Mouse (Mus musculus) lung, embryonic 15.5 days (tissue): ENCODE data around the gene 4930579F01Rik. TPM values are rescaled to one million over a fixed set of nuclear protein-coding genes. Genes with fewer than 3 reads are reported as not detected.

Experiments used
- ATAC-seq: fragments of 200-750 bp; cut with Nextera tagmentation; 2 replicates; pipeline ENCODE4 v1.8.0; 2017; ENCODE audit warnings: moderate number of reproducible peaks, borderline replicate concordance; ENCODE audit not compliant: low FRiP score, low TSS enrichment; ENCODE audit errors: extremely low read depth
- H3K27ac ChIP-seq: fragments of 300-500 bp; sonication (generic); 2 replicates; pipeline ENCODE4 v1.5.1; 2015; ENCODE audit warnings: moderate library complexity, mild to moderate bottlenecking, inconsistent platforms
- H3K27me3 ChIP-seq: fragments of 300-500 bp; sonication (generic); 2 replicates; pipeline ENCODE4 v1.6.1; 2015; ENCODE audit warnings: inconsistent platforms
- H3K36me3 ChIP-seq: fragments of 300-500 bp; sonication (generic); 2 replicates; pipeline ENCODE4 v1.6.1; 2015; ENCODE audit warnings: inconsistent platforms
- H3K4me1 ChIP-seq: fragments of 300-500 bp; sonication (generic); 2 replicates; pipeline ENCODE4 v1.6.1; 2015; ENCODE audit warnings: inconsistent platforms
- H3K4me2 ChIP-seq: fragments of 300-500 bp; sonication (generic); 2 replicates; pipeline ENCODE4 v1.6.1; 2015; ENCODE audit warnings: inconsistent platforms, mild to moderate bottlenecking, moderate library complexity
- H3K4me3 ChIP-seq: fragments of 300-500 bp; sonication (generic); 2 replicates; pipeline ENCODE4 v1.5.1; 2015; ENCODE audit warnings: mild to moderate bottlenecking, inconsistent platforms
- H3K9ac ChIP-seq: fragments of 300-500 bp; sonication (generic); 2 replicates; pipeline ENCODE4 v1.6.1; 2015; ENCODE audit warnings: inconsistent platforms
- H3K9me3 ChIP-seq: fragments of 300-500 bp; sonication (generic); 2 replicates; pipeline ENCODE4 v1.6.1; 2016; ENCODE audit warnings: inconsistent platforms
- WGBS: fragments of 180-500 bp; shearing (Covaris S2); methylation state at CpG from one replicate; pipeline ENCODE4 v1.1.7; 2015; 5-methylcytosine and 5-hydroxymethylcytosine counted together
- polyA plus RNA-seq: library from polyadenylated mRNA; unstranded; fragments of >200 nt; fragmentation: Nextera tagmentation; extraction: Ambion mirVana; gene quantifications from 2 replicates; pipeline ENCODE4 v1.2.1, GENCODE M21; 2015

4930579F01Rik gene
- polyA plus RNA-seq, 1 experiment from 2014 or later = 0.21 TPM

DNA sequence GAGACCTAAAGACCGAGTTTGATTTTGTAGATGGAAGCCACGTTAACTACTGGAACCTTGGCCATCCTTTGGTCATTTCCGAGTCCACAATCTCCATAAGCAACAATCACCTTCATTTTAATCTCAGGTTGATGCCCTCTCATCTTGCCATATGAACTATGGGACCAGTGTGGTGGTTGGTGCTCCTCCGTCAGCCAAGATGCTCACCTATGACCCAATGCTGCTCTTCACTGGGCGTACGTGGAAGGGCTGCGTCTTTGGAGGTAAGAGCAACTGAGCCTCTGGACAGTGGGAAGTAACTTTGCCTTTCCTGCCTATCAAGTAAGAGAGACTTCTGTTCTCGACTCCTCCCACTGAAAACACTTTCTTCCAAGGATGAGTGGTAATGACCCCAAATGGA lies 34.2 kb upstream of the 4930579F01Rik start:
- Histone ChIP-seq H3K4me1 (no peaks in the 10 kb centered on the region; the same call in 1 of the 2 replicates), H3K9ac (no peak overlapping the region), H3K27me3 (no peaks in the 10 kb centered on the region), H3K4me2 (no peak overlapping the region), H3K4me3 (no peak overlapping the region), H3K9me3 (no peaks in the 10 kb centered on the region), H3K27ac (no peak overlapping the region), H3K36me3 (no peaks in the 10 kb centered on the region)
- 91% methylated on average over 8 of the region's 8 CpGs for WGBS
- ATAC-seq = no peak

DNA sequence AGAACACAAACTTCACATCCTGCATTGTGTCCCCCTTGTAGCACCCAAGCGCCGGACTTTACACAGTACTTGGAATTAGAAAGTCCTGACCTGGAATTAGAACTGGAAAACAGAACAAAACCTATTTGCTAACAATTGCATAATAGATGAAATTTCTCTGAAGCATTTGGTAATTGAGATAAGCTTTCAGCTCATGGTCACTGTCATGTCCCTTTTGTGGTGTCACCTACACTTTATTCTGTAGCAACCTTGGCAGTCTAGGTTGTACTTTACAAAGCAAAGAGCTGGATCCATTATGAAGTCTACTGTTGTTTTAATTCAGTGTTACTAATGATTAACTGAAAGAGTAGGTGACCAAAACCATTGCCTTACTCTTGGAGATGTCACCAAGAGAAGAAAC lies 33.5 kb upstream of the 4930579F01Rik start:
- Histone ChIP-seq H3K4me2 (no peak overlapping the region), H3K4me3 (no peak overlapping the region), H3K4me1 (no peaks in the 10 kb centered on the region; the same call in 1 of the 2 replicates), H3K36me3 (no peaks in the 10 kb centered on the region), H3K27ac (no peak overlapping the region), H3K9me3 (no peaks in the 10 kb centered on the region), H3K27me3 (no peaks in the 10 kb centered on the region), H3K9ac (no peak overlapping the region)
- 87% methylated on average over 2 of the region's 2 CpGs for WGBS
- ATAC-seq = no peak

DNA sequence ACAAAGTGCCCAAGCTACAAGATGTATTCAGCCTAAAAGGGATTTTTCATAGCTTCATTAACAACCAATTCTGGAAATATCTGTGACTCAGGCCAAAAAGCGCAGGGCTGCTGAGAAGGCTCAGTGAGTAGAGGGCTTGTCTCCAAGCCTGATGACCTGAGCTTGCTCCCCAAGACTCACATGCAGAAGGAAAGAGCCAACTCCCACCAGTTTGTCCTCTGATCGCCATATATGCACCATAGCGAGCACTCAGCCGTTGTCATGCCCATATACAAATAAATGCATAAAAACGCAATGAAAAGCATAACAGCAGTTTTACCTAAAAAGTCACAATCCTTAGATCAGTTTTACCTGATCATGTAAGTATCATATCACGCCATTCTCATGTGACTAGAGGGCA lies 32.9 kb upstream of the 4930579F01Rik start:
- Histone ChIP-seq H3K27ac (no peak overlapping the region), H3K4me2 (no peak overlapping the region), H3K4me3 (no peak overlapping the region), H3K9me3 (no peaks in the 10 kb centered on the region), H3K4me1 (no peaks in the 10 kb centered on the region; the same call in 1 of the 2 replicates), H3K27me3 (no peaks in the 10 kb centered on the region), H3K36me3 (no peaks in the 10 kb centered on the region), H3K9ac (no peak overlapping the region)
- no peak for ATAC-seq
- WGBS = 91% methylated on average over 6 of the region's 6 CpGs

DNA sequence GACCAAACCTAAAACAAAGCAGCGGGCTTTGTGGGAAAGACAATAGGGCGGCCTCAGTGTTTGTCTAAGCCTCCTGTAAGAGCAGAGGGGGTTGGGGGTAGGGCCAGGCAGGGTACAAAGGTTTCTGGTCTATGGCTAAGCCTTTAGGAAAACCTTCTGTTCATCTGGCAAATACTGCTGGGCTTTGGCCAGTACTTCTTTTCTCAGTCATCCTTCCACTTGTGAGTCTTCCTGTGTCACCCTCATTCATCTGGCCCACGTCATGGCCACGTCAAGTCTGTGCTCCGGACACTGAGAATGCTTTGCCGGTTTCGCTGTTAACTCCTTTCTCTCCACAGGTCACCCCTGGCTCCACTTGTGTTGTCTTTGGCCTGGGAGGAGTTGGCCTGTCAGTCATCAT lies 32.2 kb upstream of the 4930579F01Rik start:
- H3K9me3 ChIP-seq = no peaks in the 10 kb centered on the region
- H3K27ac ChIP-seq = no peak overlapping the region
- no peak overlapping the region for H3K9ac ChIP-seq
- ATAC-seq = 0 out of 2 replicates have a peak, but pooled peaks have one; percentile 33
- H3K27me3 ChIP-seq = no peaks in the 10 kb centered on the region
- no peak overlapping the region for H3K4me3 ChIP-seq
- no peaks in the 10 kb centered on the region for H3K36me3 ChIP-seq
- H3K4me2 ChIP-seq = no peak overlapping the region
- H3K4me1 ChIP-seq = no peaks in the 10 kb centered on the region; the same call in 1 of the 2 replicates
- 34% methylated on average over 7 of the region's 7 CpGs for WGBS

DNA sequence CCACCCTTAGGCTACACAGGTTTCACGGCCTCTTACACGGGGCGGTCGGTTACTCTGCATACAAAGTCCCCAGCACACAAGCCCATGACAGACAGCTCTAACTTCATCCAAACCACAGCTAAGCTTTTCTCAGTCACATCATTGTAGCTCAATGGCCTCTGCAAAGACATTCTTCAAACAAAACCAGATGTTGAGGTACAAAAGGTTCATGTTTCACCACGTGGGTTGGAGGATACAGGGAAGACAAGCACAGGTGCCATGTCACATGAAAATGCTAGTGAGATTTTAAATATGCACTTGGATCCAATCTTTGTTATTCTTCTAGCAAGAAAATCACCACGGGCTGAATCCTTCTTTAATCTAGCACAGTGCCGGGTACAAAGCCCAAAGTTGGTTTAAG lies 31.7 kb upstream of the 4930579F01Rik start:
- H3K36me3 ChIP-seq = no peaks in the 10 kb centered on the region
- no peaks in the 10 kb centered on the region for H3K9me3 ChIP-seq
- H3K27me3 ChIP-seq = no peaks in the 10 kb centered on the region
- no peak overlapping the region; the same call in 1 of the 2 replicates for H3K27ac ChIP-seq
- H3K4me3 ChIP-seq = no peak overlapping the region
- WGBS = 78% methylated on average over 7 of the region's 7 CpGs
- H3K4me2 ChIP-seq = no peak overlapping the region
- no peak for ATAC-seq
- H3K4me1 ChIP-seq = no peaks in the 10 kb centered on the region; the same call in 1 of the 2 replicates
- no peak overlapping the region for H3K9ac ChIP-seq

DNA sequence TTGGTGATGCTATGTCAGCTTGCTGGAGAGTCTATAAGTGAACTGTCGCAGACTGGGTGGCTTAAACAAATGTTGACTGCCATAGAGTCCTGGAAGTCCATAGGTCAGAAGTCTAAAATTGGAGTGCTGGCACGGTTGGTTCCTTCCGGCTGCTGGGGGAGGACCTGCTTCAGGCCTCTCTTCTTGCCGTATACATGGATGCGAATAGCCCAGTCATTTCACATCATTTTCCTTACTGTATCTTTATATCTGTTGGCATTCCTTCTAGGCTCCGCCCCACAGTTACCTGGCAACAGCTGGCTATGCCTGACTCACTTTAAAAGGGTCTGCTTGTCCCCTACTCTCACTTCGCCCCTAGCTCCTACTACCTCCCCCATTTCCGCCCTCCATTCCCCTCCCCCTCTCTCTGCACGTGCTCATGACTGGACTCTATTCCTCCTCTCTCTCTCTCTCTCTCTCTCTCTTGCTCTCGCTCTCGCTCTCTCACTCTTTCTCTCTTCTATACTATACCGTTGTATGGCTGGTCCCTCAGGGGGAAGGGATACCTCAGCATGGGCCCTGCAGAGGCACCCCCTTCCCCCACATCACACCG lies 30.8 kb upstream of the 4930579F01Rik start:
- H3K9ac ChIP-seq = no peak overlapping the region
- H3K4me2 ChIP-seq = no peak overlapping the region
- no peak for ATAC-seq
- H3K36me3 ChIP-seq = no peaks in the 10 kb centered on the region
- H3K27me3 ChIP-seq = no peaks in the 10 kb centered on the region
- H3K4me3 ChIP-seq = no peak overlapping the region
- no peaks in the 10 kb centered on the region for H3K9me3 ChIP-seq
- no peaks in the 10 kb centered on the region; the same call in 1 of the 2 replicates for H3K4me1 ChIP-seq
- WGBS = 78% methylated on average over 13 of the region's 13 CpGs
- H3K27ac ChIP-seq = no peak overlapping the region

DNA sequence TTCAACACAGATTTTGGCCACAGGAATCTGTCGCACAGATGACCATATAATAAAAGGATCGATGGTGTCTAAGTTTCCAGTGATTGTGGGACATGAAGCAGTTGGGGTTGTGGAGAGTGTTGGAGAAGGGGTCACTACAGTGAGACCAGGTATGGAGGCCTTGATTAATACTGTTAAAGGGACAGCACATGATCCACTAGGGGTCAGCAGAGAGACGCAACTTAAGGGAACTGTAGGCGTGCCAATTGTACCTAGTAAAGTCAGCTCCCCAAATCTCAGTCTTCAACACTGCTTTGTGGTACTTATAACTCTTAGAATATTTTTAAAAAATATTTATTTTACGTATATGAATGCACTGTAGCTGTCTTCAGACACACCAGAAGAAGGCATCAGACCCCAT lies 29.3 kb upstream of the 4930579F01Rik start:
- H3K9me3 ChIP-seq = no peaks in the 10 kb centered on the region
- 60% methylated on average over 5 of the region's 5 CpGs for WGBS
- peak; percentile 67; the same call in 1 of the 2 replicates for ATAC-seq

DNA sequence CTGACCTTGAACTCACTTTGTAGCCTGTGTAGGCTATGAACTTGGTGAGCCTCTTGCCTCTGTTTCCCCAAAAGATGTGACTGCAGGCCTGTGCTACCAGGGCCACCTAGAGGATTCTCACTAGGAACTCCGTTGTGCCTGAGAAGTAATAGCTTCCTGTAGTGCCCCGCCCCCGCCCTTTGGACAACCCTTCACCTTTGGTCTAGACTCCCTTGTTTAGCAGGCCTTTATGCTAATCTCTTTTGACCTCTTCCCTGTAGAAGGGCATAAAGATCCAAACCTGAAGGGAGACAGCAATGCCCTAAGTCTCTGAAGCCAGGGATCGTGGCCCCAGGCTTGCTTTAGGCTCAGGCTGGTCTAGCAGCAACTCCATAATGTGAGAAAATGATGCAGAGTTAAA lies 28.9 kb upstream of the 4930579F01Rik start:
- H3K27me3 ChIP-seq = no peaks in the 10 kb centered on the region
- no peak for ATAC-seq

More for the DNA sequence above, 29.3 kb upstream of the 4930579F01Rik start:
- Histone ChIP-seq H3K4me3 (no peak overlapping the region), H3K27me3 (no peaks in the 10 kb centered on the region), H3K36me3 (no peaks in the 10 kb centered on the region), H3K4me2 (no peak overlapping the region), H3K9ac (no peak overlapping the region), H3K4me1 (no peaks in the 10 kb centered on the region; the same call in 1 of the 2 replicates), H3K27ac (no peak overlapping the region)

DNA sequence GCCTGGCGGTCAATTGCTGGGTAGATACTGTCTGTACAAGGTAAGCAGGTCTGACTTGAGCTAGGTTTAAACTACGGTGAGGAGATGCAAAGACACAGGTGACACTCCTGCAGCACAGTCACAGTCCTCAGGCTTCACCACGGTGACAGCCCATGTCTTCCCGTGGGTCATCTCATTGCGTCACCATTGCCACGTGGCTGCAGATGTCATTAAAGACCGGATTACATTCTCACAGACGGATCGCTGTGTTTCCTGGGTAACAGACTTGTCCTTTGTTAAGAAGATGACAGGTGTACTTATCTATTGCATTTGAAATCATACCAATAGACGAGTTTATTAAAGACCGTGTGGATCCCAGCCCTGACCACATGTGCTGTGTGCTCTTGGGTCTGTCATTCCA lies 27.5 kb upstream of the 4930579F01Rik start:
- H3K27me3 ChIP-seq = no peaks in the 10 kb centered on the region
- WGBS = 85% methylated on average over 11 of the region's 11 CpGs
- H3K9me3 ChIP-seq = no peaks in the 10 kb centered on the region
- ATAC-seq = no peak
- H3K4me1 ChIP-seq = no peaks in the 10 kb centered on the region; the same call in 1 of the 2 replicates
- no peaks in the 10 kb centered on the region for H3K36me3 ChIP-seq
- no peak overlapping the region for H3K27ac ChIP-seq
- H3K9ac ChIP-seq = no peak overlapping the region
- no peak overlapping the region for H3K4me2 ChIP-seq
- no peak overlapping the region for H3K4me3 ChIP-seq

More for the DNA sequence above, 28.9 kb upstream of the 4930579F01Rik start:
- Histone ChIP-seq H3K9ac (no peak overlapping the region), H3K27ac (no peak overlapping the region), H3K4me1 (no peaks in the 10 kb centered on the region; the same call in 1 of the 2 replicates), H3K36me3 (no peaks in the 10 kb centered on the region), H3K9me3 (no peaks in the 10 kb centered on the region), H3K4me2 (no peak overlapping the region), H3K4me3 (no peak overlapping the region)
- 63% methylated on average over 4 of the region's 4 CpGs for WGBS

DNA sequence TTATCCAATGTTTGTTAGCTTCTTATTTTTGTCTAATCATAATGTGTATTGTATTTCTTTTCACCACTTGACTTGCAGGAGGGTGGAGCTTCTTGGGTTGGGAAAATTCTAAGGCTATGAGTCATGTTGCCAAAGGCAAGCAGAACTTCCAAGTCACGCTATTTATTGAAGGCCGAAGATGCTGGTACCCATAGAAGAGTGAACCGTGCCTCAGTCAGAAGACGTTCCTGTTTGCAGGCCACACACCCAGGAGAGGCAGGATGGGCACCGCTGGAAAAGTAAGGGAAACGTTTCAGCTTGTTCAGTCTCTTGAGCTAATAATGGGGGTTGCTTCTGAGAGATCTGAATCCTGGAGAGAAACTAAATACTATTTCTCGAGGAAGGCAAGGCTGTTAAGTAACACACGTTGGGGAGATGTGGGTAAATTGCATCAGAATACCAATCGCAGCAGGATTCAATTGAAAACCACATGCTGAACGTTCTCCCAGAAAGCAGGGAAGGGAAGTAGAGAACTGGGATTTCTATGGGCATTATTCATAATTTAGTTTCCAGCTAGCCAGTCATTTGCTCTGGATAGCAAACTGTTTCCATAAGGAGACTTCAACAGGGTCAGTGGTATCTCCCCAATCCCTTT lies 24.1 kb upstream of the 4930579F01Rik start, which contains the start of gene Adh7:
TSS of gene Adh7 (plus strand) at position 130 of the 634 bp plus-strand sequence.
- Histone ChIP-seq H3K4me2 (no peak within 1 kb of the TSS), H3K36me3 (no peaks in the 10 kb centered on the region), H3K9me3 (no peaks in the 10 kb centered on the region), H3K4me3 (no peak within 1 kb of the TSS), H3K9ac (no peak within 1 kb of the TSS), H3K27me3 (no peaks in the 10 kb centered on the region), H3K4me1 (peaks cover 5% of the 10 kb centered on the region; the same call in 1 of the 2 replicates), H3K27ac (no peak within 1 kb of the TSS)
- WGBS = 71% methylated on average over 10 of the region's 10 CpGs
- ATAC-seq = no peak

DNA sequence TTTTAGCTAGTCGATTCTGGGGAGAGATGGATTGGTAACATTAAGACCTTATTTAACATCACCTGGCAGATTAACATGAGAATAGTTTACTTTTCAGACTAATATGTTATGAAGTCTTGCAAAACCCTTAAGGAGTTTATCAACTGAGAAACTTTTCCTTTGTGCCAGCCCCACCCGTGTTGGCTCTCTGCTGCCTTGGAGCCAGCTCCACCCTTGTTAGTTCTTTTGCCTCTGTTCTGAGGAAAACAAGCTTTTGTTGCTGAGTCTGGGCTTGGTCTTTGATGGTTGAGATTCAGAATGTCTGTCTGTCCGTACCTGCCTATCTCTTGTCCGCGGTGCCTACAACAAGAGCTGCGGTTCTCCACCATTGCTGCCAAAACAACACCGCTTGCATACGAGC lies 22.5 kb upstream of the 4930579F01Rik start:
- Histone ChIP-seq H3K4me1 (peaks cover 5% of the 10 kb centered on the region; the same call in 1 of the 2 replicates), H3K27ac (no peak overlapping the region), H3K27me3 (no peaks in the 10 kb centered on the region), H3K36me3 (no peaks in the 10 kb centered on the region), H3K9me3 (no peaks in the 10 kb centered on the region), H3K9ac (no peak overlapping the region), H3K4me3 (no peak overlapping the region), H3K4me2 (no peak overlapping the region)
- WGBS = 77% methylated on average over 8 of the region's 8 CpGs
- ATAC-seq = no peak

DNA sequence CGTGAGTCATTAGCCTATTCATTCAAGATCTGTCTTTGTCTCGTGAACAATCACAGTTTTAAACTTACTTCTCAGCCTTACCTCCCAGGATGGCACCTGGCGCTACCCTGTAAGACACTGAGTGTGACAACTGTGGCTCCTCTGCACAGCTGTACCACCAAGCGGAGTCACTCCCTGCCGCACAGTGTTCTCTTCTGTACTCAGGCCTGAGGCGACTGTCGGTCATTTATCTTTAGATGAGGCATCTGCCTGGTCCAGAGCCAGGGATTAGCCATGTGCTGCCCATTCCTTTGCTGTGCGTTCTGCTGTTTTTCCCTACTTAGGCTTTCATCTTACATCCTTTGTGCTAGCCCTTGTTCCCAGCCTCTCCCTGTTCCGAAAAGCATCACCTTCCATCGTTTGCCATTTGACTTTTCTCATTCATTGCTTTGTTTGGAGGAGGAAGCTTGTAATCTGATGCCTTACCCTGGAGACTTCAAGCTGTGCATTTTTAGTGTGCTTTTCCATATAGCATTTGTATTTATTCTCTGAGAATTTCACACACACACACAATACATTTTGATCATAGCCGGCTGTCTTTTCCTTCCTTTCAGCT lies 21.9 kb upstream of the 4930579F01Rik start:
- ATAC-seq = peak; percentile 11; the same call in 1 of the 2 replicates
- H3K27me3 ChIP-seq = no peaks in the 10 kb centered on the region

More for the DNA sequence above, 21.9 kb upstream of the 4930579F01Rik start:
- Histone ChIP-seq H3K4me1 (peaks cover 5% of the 10 kb centered on the region; the same call in 1 of the 2 replicates), H3K36me3 (no peaks in the 10 kb centered on the region), H3K9me3 (no peaks in the 10 kb centered on the region), H3K4me2 (no peak overlapping the region), H3K4me3 (no peak overlapping the region), H3K9ac (no peak overlapping the region), H3K27ac (no peak overlapping the region)
- WGBS = 48% methylated on average over 11 of the region's 11 CpGs
